Mouse (Mus musculus): Measurements from ENCODE around the gene BC049352.

DNA sequence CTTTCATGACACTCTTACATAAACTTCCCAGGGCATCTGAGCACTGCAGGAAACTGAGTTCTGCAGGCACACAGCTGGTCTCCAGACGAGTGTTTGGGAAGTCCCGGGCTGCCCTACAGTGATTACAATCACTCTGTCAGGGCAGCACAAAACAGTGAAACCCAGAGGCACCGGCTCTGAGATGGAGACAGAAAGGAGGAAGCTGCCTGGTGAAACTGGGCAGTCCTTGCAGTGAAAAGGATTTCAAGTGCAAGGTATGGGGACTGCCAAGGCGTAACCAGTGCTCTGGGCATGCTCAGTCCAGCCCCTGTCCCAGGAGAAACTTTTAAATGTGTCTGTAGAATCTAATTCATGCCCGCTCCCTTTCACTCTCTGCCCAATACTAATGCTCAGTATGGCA lies 90.4 kb downstream of the BC049352 start:
- TF ChIP-seq POLR2A (IDR thresholded peaks at IDR 0.05; ENCODE audit: extremely low read depth, insufficient read depth, low read length) (no peak), CTCF (IDR thresholded peaks at IDR 0.05; ENCODE audit: extremely low read depth, insufficient read depth, low read length) (no peak)

Data from cortical plate, adult 2 months (tissue).